Mouse (Mus musculus) lung, postnatal 0 days (tissue): ENCODE measurements at regions not wholly inside any gene's neighbourhood (a gene's known extent, or its start where the extent isn't known, plus 50 kb on each side); places are given as distances from the start of the nearest gene placed in this dataset.

Experiments used
- CTCF ChIP-seq: IDR thresholded peaks from 2 replicates; pipeline ENCODE4 v1.5.1; 2016; ENCODE audit warnings: antibody characterized with exemption, mild to moderate bottlenecking
- EP300 ChIP-seq: IDR thresholded peaks from 2 replicates; pipeline ENCODE4 v1.6.1; 2016; ENCODE audit warnings: antibody characterized with exemption, mild to moderate bottlenecking, control low read depth

DNA sequence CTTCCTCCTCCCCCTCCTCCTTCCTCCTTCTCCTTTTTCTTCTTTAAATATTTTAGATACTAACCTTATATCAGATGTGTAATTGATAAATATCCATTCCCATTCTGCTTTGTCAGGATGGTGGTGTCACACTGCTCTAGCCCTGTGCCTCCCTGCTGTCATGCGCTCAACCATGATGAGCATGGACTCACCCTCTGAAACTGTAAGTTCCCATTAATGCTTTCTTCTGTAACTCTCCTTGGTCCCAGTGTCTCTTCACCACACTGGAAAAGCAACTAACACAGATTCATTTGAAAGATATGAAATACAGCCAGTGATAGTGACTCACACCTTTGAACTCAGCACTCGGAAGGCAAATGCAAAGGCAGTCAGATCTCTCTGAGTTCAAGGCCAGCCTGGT lies 75.9 kb downstream of the Ccnl1 start:
- no peak for TF ChIP-seq CTCF
- TF ChIP-seq EP300 = no peak
